Mouse (Mus musculus) inflammation-experienced regulatory T-cells, adult 6 months (primary cell): ENCODE data around the gene Mbd3. TPM values are rescaled to one million over a fixed set of nuclear protein-coding genes. Genes with fewer than 3 reads are reported as not detected.

Source experiments
- polyA plus RNA-seq, 3 experiments: library from polyadenylated mRNA; unstranded; fragments of 100-300 nt; shearing (Covaris generic); gene quantifications; one replicate each; pipeline ENCODE4 v1.2.1; 2017

The Mbd3 gene
- polyA plus RNA-seq, 3 experiments from 2014 or later, result 19.2 to 30.4 (median 25.9) TPM

Other genes starting within 250 kb of the Mbd3 start
- gene Cirbp, start 233.6 kb downstream of the Mbd3 start, polyA plus RNA-seq, result 100 to 1,000 TPM in 2 of 3 experiments, 10 to 100 TPM in 1; 84.2 to 255 (median 213) TPM
- gene 1600002K03Rik, start 226.6 kb downstream of the Mbd3 start, polyA plus RNA-seq, result 10 to 100 TPM; 17.9 to 28.4 (median 20.5) TPM
- gene Efna2, start 220.1 kb downstream of the Mbd3 start, polyA plus RNA-seq, result not detected
- gene Mum1, start 173.1 kb downstream of the Mbd3 start, polyA plus RNA-seq, result 10 to 100 TPM; 57.7 to 85.1 (median 67.4) TPM
- 100 to 1,000 TPM; 183 to 267 (median 228) TPM for gene Ndufs7, start 150.4 kb downstream of the Mbd3 start, polyA plus RNA-seq
- gene Gamt, start 138.5 kb downstream of the Mbd3 start, polyA plus RNA-seq, result 1 to 10 TPM in 1 of 3 experiments, under 1 TPM in 2; 0.67 to 1.7 (median 0.75) TPM
- gene Dazap1, start 138.1 kb downstream of the Mbd3 start, polyA plus RNA-seq, result 10 to 100 TPM; 12.3 to 14.4 (median 14.0) TPM
- gene Rps15, start 107.1 kb downstream of the Mbd3 start, polyA plus RNA-seq, result 1,000 to 10,000 TPM in 2 of 3 experiments, 100 to 1,000 TPM in 1; 970 to 1,806 (median 1,658) TPM
- under 1 TPM; 0.04 to 0.35 (median 0.05) TPM for gene Apc2, start 103.6 kb downstream of the Mbd3 start, polyA plus RNA-seq
- 10 to 100 TPM; 38.1 to 52.1 (median 41.8) TPM for gene 2310011J03Rik, start 79.0 kb downstream of the Mbd3 start, polyA plus RNA-seq
- 10 to 100 TPM in 1 of 3 experiments, 1 to 10 TPM in 2; 2.2 to 10.8 (median 9.5) TPM for gene Pcsk4, start 70.1 kb downstream of the Mbd3 start, polyA plus RNA-seq
- not detected for gene Reep6, start 69.6 kb downstream of the Mbd3 start, polyA plus RNA-seq
- not detected for gene Adamtsl5, start 51.1 kb downstream of the Mbd3 start, polyA plus RNA-seq
- not detected for gene Plk5, start 43.1 kb downstream of the Mbd3 start, polyA plus RNA-seq
- gene Mex3d, start 11.9 kb downstream of the Mbd3 start, polyA plus RNA-seq, result 1 to 10 TPM in 1 of 3 experiments, under 1 TPM in 2; 0.79 to 1.3 (median 0.79) TPM
- 100 to 1,000 TPM; 289 to 335 (median 330) TPM for gene Uqcr11, start 7.3 kb upstream of the Mbd3 start, polyA plus RNA-seq
- gene Tcf3, start 34.1 kb upstream of the Mbd3 start, polyA plus RNA-seq, result 1 to 10 TPM; 6.7 to 8.2 (median 7.9) TPM
- not detected for gene Onecut3, start 95.3 kb upstream of the Mbd3 start, polyA plus RNA-seq
- gene Atp8b3, start 139.6 kb upstream of the Mbd3 start, polyA plus RNA-seq, result not detected
- gene Rexo1, start 162.0 kb upstream of the Mbd3 start, polyA plus RNA-seq, result 10 to 100 TPM; 11.3 to 18.6 (median 14.9) TPM
- 1 to 10 TPM; 6.3 to 7.1 (median 6.8) TPM for gene Klf16, start 177.8 kb upstream of the Mbd3 start, polyA plus RNA-seq
- 10 to 100 TPM in 2 of 3 experiments, 1 to 10 TPM in 1; 8.6 to 12.0 (median 11.4) TPM for gene Abhd17a, start 190.8 kb upstream of the Mbd3 start, polyA plus RNA-seq
- 100 to 1,000 TPM in 2 of 3 experiments, 10 to 100 TPM in 1; 96.2 to 110 (median 108) TPM for gene Scamp4, start 203.3 kb upstream of the Mbd3 start, polyA plus RNA-seq
- gene Adat3, start 203.3 kb upstream of the Mbd3 start, polyA plus RNA-seq, result 1 to 10 TPM; 2.6 to 4.2 (median 3.1) TPM
- 1 to 10 TPM; 5.3 to 8.4 (median 8.3) TPM for gene Gm49322, start 206.5 kb upstream of the Mbd3 start, polyA plus RNA-seq
- 10 to 100 TPM; 11.7 to 16.3 (median 13.2) TPM for gene Csnk1g2, start 223.3 kb upstream of the Mbd3 start, polyA plus RNA-seq